Mouse (Mus musculus) midbrain, postnatal 0 days (tissue): Measurements from ENCODE around the gene Crybg3. TPM values are rescaled to one million over a fixed set of nuclear protein-coding genes. Genes with fewer than 3 reads are reported as not detected.

Experiments
- ATAC-seq: fragments of 200-750 bp; cut with Nextera tagmentation; 2 replicates; pipeline ENCODE4 v1.8.0; 2017; ENCODE audit warnings: moderate number of reproducible peaks, mild to moderate bottlenecking, moderate TSS enrichment, moderate library complexity; ENCODE audit not compliant: low FRiP score
- DNase-seq: peaks from one replicate; pipeline ENCODE4 v3.0.0-alpha.2; 2015; ENCODE audit warnings: low spot score
- H3K27ac ChIP-seq: fragments of 300-500 bp; sonication (generic); 2 replicates; pipeline ENCODE4 v1.5.1; 2014; ENCODE audit warnings: low read depth, mild to moderate bottlenecking, low read length, mixed read lengths
- H3K27me3 ChIP-seq: fragments of 300-500 bp; sonication (generic); 2 replicates; pipeline ENCODE4 v1.6.1; 2014; ENCODE audit warnings: low read length, control low read depth, mixed read lengths; ENCODE audit not compliant: insufficient read depth
- H3K36me3 ChIP-seq: fragments of 300-500 bp; sonication (generic); 2 replicates; pipeline ENCODE4 v1.6.1; 2014; ENCODE audit warnings: low read length, control low read depth, mixed read lengths; ENCODE audit not compliant: insufficient read depth
- H3K4me1 ChIP-seq: fragments of 300-500 bp; sonication (generic); 2 replicates; pipeline ENCODE4 v1.6.1; 2014; ENCODE audit warnings: mild to moderate bottlenecking, control low read depth, antibody characterized with exemption, low read length, mixed read lengths; ENCODE audit not compliant: insufficient read depth
- H3K4me2 ChIP-seq: fragments of 300-500 bp; sonication (generic); 2 replicates; pipeline ENCODE4 v1.6.1; 2014; ENCODE audit warnings: low read depth, mild to moderate bottlenecking, low read length, mixed read lengths; ENCODE audit not compliant: poor library complexity, severe bottlenecking
- H3K4me3 ChIP-seq: fragments of 300-500 bp; sonication (generic); 2 replicates; pipeline ENCODE4 v1.5.1; 2014; ENCODE audit warnings: low read depth, mild to moderate bottlenecking, low read length, moderate library complexity
- H3K9ac ChIP-seq: fragments of 300-500 bp; sonication (generic); replicated peaks from 2 replicates; pipeline ENCODE4 v1.6.1; 2014; ENCODE audit warnings: mild to moderate bottlenecking, low read length, moderate library complexity, mixed read lengths; ENCODE audit not compliant: poor library complexity, severe bottlenecking
- H3K9me3 ChIP-seq: fragments of 300-500 bp; sonication (generic); 2 replicates; pipeline ENCODE4 v1.6.1; 2016; ENCODE audit warnings: low read length, control low read depth
- CTCF ChIP-seq: IDR thresholded peaks from 2 replicates; pipeline ENCODE4 v1.5.1; 2016; ENCODE audit warnings: antibody characterized with exemption, mild to moderate bottlenecking
- WGBS: fragments of 180-500 bp; shearing (Covaris S2); extraction: QIAGEN DNeasy Blood & Tissue Kit; methylation state at CpG from one replicate; pipeline ENCODE4 v1.1.7; 2014; 5-methylcytosine and 5-hydroxymethylcytosine counted together
- polyA plus RNA-seq: library from polyadenylated mRNA; unstranded; fragments of >200 nt; fragmentation: Nextera tagmentation; extraction: Ambion mirVana; gene quantifications from 2 replicates; pipeline ENCODE4 v1.2.1, GENCODE M21; 2015
- total RNA-seq: library from RNA; depleted of rRNA; stranded (reverse); fragments of >200 nt; gene quantifications from 2 replicates; pipeline ENCODE4 v1.2.3, GENCODE M21; 2014

Crybg3 gene
- total and polyA plus RNA-seq, 2 experiments from 2014 or later = 1.1 to 4.0 TPM

DNA sequence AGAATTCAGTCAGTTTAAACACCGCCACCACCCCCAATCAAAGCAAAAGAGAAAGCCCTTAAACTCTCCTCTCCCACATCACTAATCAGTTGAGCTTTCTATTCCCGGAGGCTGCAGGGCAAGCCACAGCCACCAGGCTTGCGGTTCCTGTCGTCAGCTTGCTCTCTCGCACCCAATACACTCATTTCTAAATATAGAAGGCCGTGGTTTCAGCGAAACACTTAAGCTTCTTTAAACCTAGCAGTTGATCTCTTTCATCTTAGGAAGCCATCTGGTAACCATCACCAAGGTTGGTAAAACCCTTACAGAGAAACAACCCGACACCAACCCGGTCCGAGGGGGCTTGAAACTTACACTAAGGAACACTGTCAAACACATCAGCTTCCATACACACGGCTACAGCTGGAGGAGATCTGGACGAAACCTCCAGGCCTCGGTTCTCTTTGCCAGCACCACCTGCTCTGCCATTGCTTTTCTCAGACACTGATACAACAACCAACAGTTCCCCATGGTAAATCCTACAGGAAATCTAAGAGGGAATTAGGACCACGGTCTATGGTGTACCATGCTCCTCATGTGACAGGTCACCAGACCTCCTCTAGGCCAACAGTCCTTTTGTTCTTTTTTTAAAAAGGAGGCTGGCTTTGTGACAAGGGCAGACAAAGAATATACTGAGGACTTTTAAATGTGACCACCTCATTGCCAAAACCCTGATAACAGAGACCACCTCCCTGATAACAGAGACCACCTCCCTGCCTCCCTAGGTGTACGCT lies 83.1 kb downstream of the Crybg3 start:
- Histone ChIP-seq H3K9me3 (no peaks in the 10 kb centered on the region), H3K36me3 (no peaks in the 10 kb centered on the region), H3K27ac (no peak overlapping the region), H3K4me1 (no peaks in the 10 kb centered on the region), H3K27me3 (no peaks in the 10 kb centered on the region), H3K4me3 (no peak overlapping the region), H3K9ac (no peak overlapping the region), H3K4me2 (no peak overlapping the region)
- WGBS = 87% methylated on average over 15 of the region's 15 CpGs
- DNase-seq = no peak
- no peak for ATAC-seq
- no peak for TF ChIP-seq CTCF

DNA sequence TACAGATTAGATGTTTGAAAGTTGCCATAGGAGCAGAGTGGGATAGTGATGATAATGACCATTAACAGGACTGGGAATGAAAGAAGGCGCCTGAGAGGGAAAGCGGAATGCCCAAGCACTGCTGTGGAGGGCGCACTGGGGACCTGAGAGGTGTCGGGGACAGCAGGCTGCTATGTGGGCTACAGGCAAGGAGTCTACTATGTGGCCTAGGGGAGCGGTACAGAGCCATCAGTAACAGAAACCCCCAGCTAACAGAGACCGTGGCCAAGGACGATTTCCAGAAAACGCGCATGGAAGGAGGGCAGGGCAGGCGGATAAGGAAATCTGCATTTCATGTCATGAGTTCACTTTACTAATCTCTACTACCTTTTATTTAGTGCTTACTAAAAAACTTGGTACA lies 83.8 kb downstream of the Crybg3 start:
- Histone ChIP-seq H3K4me2 (no peak overlapping the region), H3K36me3 (no peaks in the 10 kb centered on the region), H3K9me3 (no peaks in the 10 kb centered on the region), H3K27ac (no peak overlapping the region), H3K4me1 (no peaks in the 10 kb centered on the region), H3K4me3 (no peak overlapping the region), H3K27me3 (no peaks in the 10 kb centered on the region), H3K9ac (no peak overlapping the region)
- no peak for ATAC-seq
- TF ChIP-seq CTCF = no peak
- WGBS = 98% methylated on average over 10 of the region's 10 CpGs
- no peak for DNase-seq

DNA sequence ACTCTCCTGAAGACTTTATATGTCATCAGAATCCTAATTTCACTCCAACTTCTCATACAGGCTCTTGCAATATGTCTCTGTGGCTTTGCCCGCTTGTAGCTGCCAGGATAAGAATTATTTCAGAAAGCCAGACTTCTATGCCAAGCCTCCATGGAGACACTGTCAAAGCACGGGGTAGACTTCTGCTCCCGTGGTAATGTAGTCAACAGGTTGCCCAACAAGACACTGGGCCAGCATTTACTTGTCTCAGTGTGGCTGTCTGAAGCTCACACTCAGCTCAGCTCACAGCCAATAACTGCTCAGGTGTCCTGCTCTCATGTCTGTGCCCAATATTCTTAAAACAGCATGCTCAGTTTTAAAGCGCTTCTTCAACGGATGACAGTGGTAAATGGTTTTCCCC lies 85.6 kb downstream of the Crybg3 start:
- Histone ChIP-seq H3K9ac (no peak overlapping the region), H3K27me3 (no peaks in the 10 kb centered on the region), H3K9me3 (no peaks in the 10 kb centered on the region), H3K4me3 (no peak overlapping the region), H3K4me2 (no peak overlapping the region), H3K36me3 (no peaks in the 10 kb centered on the region), H3K27ac (no peak overlapping the region), H3K4me1 (no peaks in the 10 kb centered on the region)
- no peak for ATAC-seq
- DNase-seq = no peak
- WGBS = 87% methylated on average over 5 of the region's 5 CpGs
- TF ChIP-seq CTCF = no peak

DNA sequence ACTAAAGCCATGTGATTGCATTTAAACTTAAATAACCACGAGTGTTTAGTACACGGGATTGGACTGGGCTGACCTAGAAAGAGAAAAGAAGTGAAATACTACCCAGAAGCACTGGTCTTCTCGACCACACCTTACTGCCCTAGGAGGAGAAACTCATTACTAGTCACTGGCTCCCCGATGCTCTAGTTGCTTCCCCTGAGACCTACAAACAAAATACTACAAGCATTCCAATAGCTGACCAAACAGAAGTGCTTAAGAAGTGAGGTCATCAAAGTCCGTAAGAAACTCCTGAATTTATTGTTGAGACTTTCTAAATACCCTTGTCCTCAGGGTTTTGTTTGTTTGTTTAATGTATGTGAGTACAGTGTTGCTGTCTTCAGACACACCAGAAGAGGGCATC lies 90.9 kb downstream of the Crybg3 start:
- Histone ChIP-seq H3K9ac (no peak overlapping the region), H3K9me3 (no peaks in the 10 kb centered on the region), H3K4me3 (no peak overlapping the region), H3K27ac (no peak overlapping the region), H3K36me3 (no peaks in the 10 kb centered on the region), H3K27me3 (no peaks in the 10 kb centered on the region), H3K4me1 (no peaks in the 10 kb centered on the region), H3K4me2 (no peak overlapping the region)
- no peak for ATAC-seq
- DNase-seq = no peak
- no peak for TF ChIP-seq CTCF
- WGBS = 91% methylated on average over 5 of the region's 5 CpGs

DNA sequence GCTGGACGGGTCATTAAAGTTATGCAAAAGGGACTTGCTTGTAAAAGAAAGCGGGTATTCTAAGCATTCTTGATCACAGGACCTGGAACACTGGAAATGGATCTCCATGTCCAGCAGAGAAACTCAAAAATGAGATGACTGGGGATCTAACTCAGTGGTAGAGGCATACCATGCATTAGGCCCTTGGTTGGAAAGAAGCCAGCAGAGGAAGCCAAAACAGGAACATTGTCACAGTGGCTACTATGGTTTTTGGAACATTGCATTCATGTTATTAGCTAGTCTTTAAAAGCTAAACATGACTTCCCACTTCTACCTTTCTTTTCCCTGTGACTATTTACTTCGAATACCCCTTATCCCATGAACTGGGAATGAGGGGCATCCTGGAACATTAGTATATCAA lies 101.6 kb downstream of the Crybg3 start:
- DNase-seq = no peak

DNA sequence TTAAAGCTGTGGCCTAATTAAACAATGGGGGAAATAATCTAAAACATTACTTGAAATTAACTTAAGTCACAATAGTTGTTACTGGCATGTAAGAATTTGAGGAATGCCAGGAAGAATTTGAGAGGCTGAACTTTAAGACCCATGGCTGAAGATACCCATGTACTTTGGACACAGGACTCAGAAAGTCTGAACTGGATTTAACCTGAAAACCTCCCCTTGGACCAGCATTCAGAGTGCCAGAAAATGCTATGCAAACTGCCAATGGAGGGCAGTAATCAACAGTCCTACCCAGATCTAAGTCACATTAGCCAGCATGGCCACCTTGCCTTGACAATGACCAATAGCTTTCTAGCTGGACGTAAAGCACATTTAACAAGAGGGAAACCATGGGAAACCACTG lies 102.8 kb downstream of the Crybg3 start:
- DNase-seq (no peak), ATAC-seq (no peak)
- no peaks in the 10 kb centered on the region for H3K36me3 ChIP-seq
- no peak overlapping the region for H3K27ac ChIP-seq
- no peak overlapping the region for H3K4me2 ChIP-seq
- no peaks in the 10 kb centered on the region for H3K27me3 ChIP-seq
- H3K9me3 ChIP-seq = no peaks in the 10 kb centered on the region
- H3K9ac ChIP-seq = no peak overlapping the region
- WGBS = 93% methylated on average over 1 of the region's 1 CpGs
- H3K4me1 ChIP-seq = no peaks in the 10 kb centered on the region
- TF ChIP-seq CTCF = no peak
- H3K4me3 ChIP-seq = no peak overlapping the region

More for the DNA sequence above, 101.6 kb downstream of the Crybg3 start:
- Histone ChIP-seq H3K4me1 (no peaks in the 10 kb centered on the region), H3K9me3 (no peaks in the 10 kb centered on the region), H3K36me3 (no peaks in the 10 kb centered on the region), H3K9ac (no peak overlapping the region), H3K4me2 (no peak overlapping the region), H3K27ac (no peak overlapping the region), H3K27me3 (no peaks in the 10 kb centered on the region), H3K4me3 (no peak overlapping the region)
- WGBS = 92% methylated on average over 3 of the region's 3 CpGs
- no peak for TF ChIP-seq CTCF
- no peak for ATAC-seq
